Mouse (Mus musculus) cerebellum, adult 2 months (tissue): Measurements from ENCODE around the gene Ttll13. TPM values are rescaled to one million over a fixed set of nuclear protein-coding genes. Genes with fewer than 3 reads are reported as not detected.

Source experiments
- DNase-seq, 2 experiments: peaks; one replicate each; pipeline ENCODE4 v3.0.0; 2021
- H3K27ac ChIP-seq: fragments of 200-500 bp; 2 replicates; pipeline ENCODE4 v1.5.1; 2012; ENCODE audit warnings: low read length, control low read depth, inconsistent platforms; ENCODE audit not compliant: insufficient read depth
- H3K27me3 ChIP-seq: fragments of 200-500 bp; 2 replicates; pipeline ENCODE4 v1.6.1; 2012; ENCODE audit warnings: inconsistent platforms, mild to moderate bottlenecking, low read length, moderate library complexity; ENCODE audit not compliant: control insufficient read depth, insufficient read depth
- H3K4me1 ChIP-seq: fragments of 200-500 bp; 2 replicates; pipeline ENCODE4 v1.6.1; 2011; ENCODE audit warnings: low read length; ENCODE audit not compliant: control insufficient read depth, insufficient read depth
- H3K4me3 ChIP-seq: fragments of 200-500 bp; replicated peaks from 2 replicates; pipeline ENCODE3; 2011; ENCODE audit warnings: mild to moderate bottlenecking, low read depth, low read length, control low read depth; ENCODE audit not compliant: insufficient read depth
- CTCF ChIP-seq: fragments of 200-500 bp; IDR thresholded peaks from 2 replicates; pipeline ENCODE4 v1.5.1; 2011; ENCODE audit warnings: low read depth, mild to moderate bottlenecking, control low read depth, low read length, moderate library complexity, borderline replicate concordance; ENCODE audit not compliant: insufficient read depth
- POLR2A ChIP-seq: fragments of 200-500 bp; IDR thresholded peaks from 2 replicates; pipeline ENCODE4 v1.6.1; 2011; ENCODE audit warnings: low read length, control low read depth, borderline replicate concordance; ENCODE audit not compliant: insufficient read depth
- WGBS: fragments of 180-500 bp; shearing (Covaris S2); methylation state at CpG from one replicate; pipeline ENCODE4 v1.1.7; 2018; 5-methylcytosine and 5-hydroxymethylcytosine counted together
- polyA plus RNA-seq: library from polyadenylated mRNA; depleted of rRNA; stranded (reverse); fragments of >200 nt; gene quantifications from 2 replicates; pipeline ENCODE4 v1.2.3, GENCODE M21; 2012

Ttll13 gene
- polyA plus RNA-seq, 1 experiment: 0.69 TPM

GRCm38 (mm10) chr7:80200963-80201539, 45.1 kb upstream of the Ttll13 start:
- no peak overlapping the region for H3K4me3 ChIP-seq
- TF ChIP-seq POLR2A (no peak), CTCF (no peak)
- no peaks in the 10 kb centered on the region for H3K27me3 ChIP-seq
- H3K27ac ChIP-seq: no peak overlapping the region
- peaks cover 3% of the 10 kb centered on the region; the same call in 1 of the 2 replicates for H3K4me1 ChIP-seq
- peak in 1 of 2 experiments; percentile 7 for DNase-seq
- 83% methylated on average over 5 of the region's 5 CpGs for WGBS

- peaks cover 8% of the 10 kb centered on the region for H3K4me1 ChIP-seq
- 67% methylated on average over 15 of the region's 15 CpGs for WGBS
- TF ChIP-seq CTCF (no peak), POLR2A (no peak)
- no peak overlapping the region for H3K27ac ChIP-seq
- H3K27me3 ChIP-seq: no peaks in the 10 kb centered on the region
- H3K4me3 ChIP-seq: no peak overlapping the region
- DNase-seq: no peak
Measured at GRCm38 (mm10) chr7:80201888-80202540, 44.2 kb upstream of the Ttll13 start.

- Histone ChIP-seq H3K27me3 (no peaks in the 10 kb centered on the region), H3K4me3 (no peak overlapping the region), H3K27ac (no peak overlapping the region), H3K4me1 (peaks cover 15% of the 10 kb centered on the region)
- TF ChIP-seq CTCF: no peak
- no peak for TF ChIP-seq POLR2A
- WGBS: 80% methylated on average over 5 of the region's 5 CpGs
- DNase-seq: no peak
Measured at GRCm38 (mm10) chr7:80202961-80203360, 43.2 kb upstream of the Ttll13 start.

- no peak overlapping the region for H3K4me3 ChIP-seq
- no peak for TF ChIP-seq CTCF
- TF ChIP-seq POLR2A: no peak
- WGBS: 61% methylated on average over 12 of the region's 12 CpGs
- H3K27me3 ChIP-seq: no peaks in the 10 kb centered on the region
- no peak for DNase-seq
- no peak overlapping the region for H3K27ac ChIP-seq
- peaks cover 18% of the 10 kb centered on the region for H3K4me1 ChIP-seq
Measured at GRCm38 (mm10) chr7:80203638-80204096, 42.5 kb upstream of the Ttll13 start.

GRCm38 (mm10) chr7:80204362-80204761, 41.8 kb upstream of the Ttll13 start:
- whole genome bisulfite sequencing: 81% methylated on average over 4 of the region's 4 CpGs
- no peak overlapping the region for H3K4me3 ChIP-seq
- H3K4me1 ChIP-seq: peaks cover 23% of the 10 kb centered on the region
- DNase-seq: no peak
- no peak overlapping the region for H3K27ac ChIP-seq
- TF ChIP-seq CTCF: no peak
- TF ChIP-seq POLR2A: no peak
- H3K27me3 ChIP-seq: no peaks in the 10 kb centered on the region

- no peak for TF ChIP-seq CTCF
- H3K4me1 ChIP-seq: peaks cover 23% of the 10 kb centered on the region
- WGBS: 87% methylated on average over 7 of the region's 7 CpGs
Measured at GRCm38 (mm10) chr7:80204961-80205360, 41.2 kb upstream of the Ttll13 start.

GRCm38 (mm10) chr7:80205705-80206589, 40.2 kb upstream of the Ttll13 start:
- DNase-seq: no peak
- H3K4me1 ChIP-seq: peaks cover 23% of the 10 kb centered on the region
- H3K27me3 ChIP-seq: no peaks in the 10 kb centered on the region
- H3K27ac ChIP-seq: no peak overlapping the region
- TF ChIP-seq CTCF: no peak
- no peak for TF ChIP-seq POLR2A
- no peak overlapping the region for H3K4me3 ChIP-seq
- 90% methylated on average over 12 of the region's 12 CpGs for WGBS

More at GRCm38 (mm10) chr7:80204961-80205360, 41.2 kb upstream of the Ttll13 start:
- DNase-seq: no peak
- Histone ChIP-seq H3K27ac (no peak overlapping the region), H3K27me3 (no peaks in the 10 kb centered on the region), H3K4me3 (no peak overlapping the region)

GRCm38 (mm10) chr7:80207314-80207731, 38.9 kb upstream of the Ttll13 start:
- H3K27ac ChIP-seq: no peak overlapping the region
- no peak for TF ChIP-seq POLR2A
- no peak for TF ChIP-seq CTCF
- 57% methylated on average over 3 of the region's 3 CpGs for WGBS
- no peak for DNase-seq
- H3K4me3 ChIP-seq: no peak overlapping the region
- no peaks in the 10 kb centered on the region for H3K27me3 ChIP-seq
- H3K4me1 ChIP-seq: peaks cover 23% of the 10 kb centered on the region
